Mouse (Mus musculus) brain, adult 2 months (tissue): Measurements from ENCODE around the gene Pp2d1.

Experiments
- DNase-seq: peaks from one replicate; pipeline ENCODE4 v3.0.0; 2011; ENCODE audit warnings: low read depth, low spot score

The Pp2d1 gene

DNA sequence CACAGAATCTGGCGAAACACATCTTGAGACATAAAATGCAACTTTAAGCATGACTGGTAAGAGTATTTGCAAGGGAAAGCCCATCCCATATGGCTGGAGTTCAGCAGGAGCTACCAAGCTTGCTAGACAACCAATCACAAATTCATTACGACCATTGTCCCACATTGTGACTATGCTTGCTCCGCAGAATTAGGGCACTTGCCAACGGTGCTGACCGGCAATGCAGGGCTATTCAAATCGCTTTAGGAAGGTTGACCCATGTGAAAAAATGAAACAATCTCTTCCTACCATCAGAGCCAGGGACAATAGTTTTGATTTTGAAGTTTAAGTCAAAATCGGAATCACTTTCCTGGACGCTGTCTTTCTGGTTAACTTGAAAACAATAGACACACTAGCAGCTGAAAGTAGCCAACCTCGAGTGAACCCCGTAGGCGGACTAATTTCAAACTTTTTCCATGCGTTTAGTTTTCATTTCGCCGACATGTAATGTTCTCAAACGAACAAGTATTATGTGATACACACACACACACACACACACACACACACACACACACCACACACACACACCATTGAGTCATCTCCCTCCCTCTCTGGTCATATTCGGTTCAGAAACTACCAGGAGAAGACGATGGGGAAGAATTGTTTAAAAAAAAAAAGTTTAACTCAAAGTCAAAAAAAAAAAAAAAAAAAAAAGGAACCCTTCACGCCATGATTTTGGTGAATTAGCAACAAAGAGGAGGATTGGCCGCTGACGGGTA is 27.1 kb upstream of the Pp2d1 start, which contains the start of gene Kat2b:
Gene Kat2b, plus strand, starts transcription at position 701 of the 758 bp plus-strand sequence.
- peak; percentile 86 for DNase-seq

DNA sequence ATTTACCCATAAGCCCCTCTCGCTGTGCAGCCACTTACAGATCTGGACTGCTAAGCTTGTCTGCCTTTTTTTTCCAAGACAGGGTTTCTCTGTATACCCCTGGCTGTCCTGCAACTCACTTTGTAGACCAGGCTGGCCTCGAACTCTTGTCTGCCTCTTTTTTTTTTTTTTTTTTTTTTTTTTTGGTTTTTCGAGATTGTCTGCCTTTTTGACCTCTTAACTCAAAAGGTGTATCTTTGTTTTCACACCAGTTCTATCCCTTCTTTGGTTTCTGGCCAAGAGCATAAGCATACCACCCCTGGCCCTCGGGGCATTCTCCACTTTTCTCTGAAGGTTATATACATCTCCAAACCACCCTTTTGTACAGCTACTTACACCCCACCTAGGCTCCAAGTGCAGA is 25.6 kb upstream of the Pp2d1 start:
- DNase-seq = no peak

- DNase-seq = no peak
Measured at GRCm38 (mm10) chr17:53561458-53562029, 22.3 kb upstream of the Pp2d1 start.

- DNase-seq = no peak
Measured at GRCm38 (mm10) chr17:53559646-53560045, 20.4 kb upstream of the Pp2d1 start.

DNA sequence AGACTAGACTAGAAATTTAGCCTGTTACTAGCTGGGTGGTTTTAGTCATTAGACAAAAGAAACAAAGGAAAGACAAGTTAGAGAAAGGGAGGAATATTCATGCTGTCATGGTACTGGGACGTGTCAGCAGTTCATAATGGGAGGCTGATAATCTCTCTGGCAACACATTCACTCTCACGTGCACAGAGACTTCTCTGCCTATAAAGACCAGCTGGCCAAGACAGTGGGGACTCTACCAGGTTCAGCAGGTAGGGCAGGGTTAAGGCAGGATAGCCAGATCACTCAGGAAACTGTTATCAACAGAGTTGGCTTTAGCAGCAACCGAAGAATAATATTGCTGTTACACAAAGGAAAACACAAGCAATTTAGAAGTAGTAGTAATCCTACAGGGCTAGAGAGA is 18.2 kb upstream of the Pp2d1 start:
- DNase-seq = no peak

GRCm38 (mm10) chr17:53554813-53555212 is 15.6 kb upstream of the Pp2d1 start:
- DNase-seq = no peak

DNA sequence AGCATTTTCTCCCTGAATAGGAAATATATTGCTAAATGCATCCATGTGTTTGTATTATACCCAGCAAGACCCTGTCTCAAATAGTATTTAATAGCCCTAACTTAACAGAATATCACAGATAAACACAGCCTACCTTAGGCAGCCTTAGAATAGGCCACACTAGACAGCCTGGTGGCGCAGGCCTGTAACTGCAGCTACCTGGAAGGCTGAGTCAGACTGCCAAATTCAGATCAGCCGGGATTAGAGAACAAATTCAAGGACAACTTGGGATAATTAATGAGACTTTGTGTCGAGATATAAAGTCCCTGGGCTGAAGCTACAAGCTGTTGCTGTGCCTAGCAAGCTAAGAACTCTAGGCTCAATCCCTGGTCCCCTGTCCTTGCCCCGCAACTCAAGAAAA is 14.8 kb upstream of the Pp2d1 start:
- peak; percentile 21 for DNase-seq

GRCm38 (mm10) chr17:53551306-53552299 is 12.4 kb upstream of the Pp2d1 start:
- DNase-seq = peak; percentile 29

DNA sequence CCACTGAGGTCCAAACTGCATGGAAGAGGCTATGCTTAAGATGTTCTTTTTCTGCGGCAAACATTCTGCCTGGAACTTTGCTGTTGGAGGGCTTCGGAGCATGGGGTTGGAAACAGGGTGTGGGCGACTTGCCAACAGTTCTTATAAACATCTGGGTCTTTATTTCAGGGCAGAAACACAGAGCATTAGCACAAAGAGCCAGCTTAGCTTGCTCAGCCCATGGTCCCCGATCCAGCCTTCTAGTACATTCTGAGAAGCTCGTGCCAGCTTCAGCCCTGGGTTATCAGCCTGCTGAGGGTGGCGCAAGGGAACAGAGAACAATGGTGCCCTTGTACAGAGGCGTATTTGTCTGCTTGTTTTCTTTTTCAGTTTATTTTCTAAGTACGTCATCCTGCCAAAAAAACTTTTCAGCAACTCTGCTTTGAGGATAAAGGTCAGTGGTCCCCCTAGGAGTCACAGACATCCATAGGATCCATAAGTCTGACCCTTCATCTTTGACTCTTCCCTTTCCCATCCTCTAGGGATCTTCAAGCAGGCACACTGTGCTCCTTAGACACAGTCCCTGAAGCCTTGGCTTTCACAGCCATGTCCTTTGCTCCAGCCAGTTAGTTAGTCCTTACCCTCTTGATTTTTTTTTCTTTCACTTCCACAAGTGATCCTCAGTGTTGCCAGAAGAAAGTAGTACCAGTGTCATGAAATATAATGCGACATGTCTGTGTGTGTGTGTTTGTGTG is 4.5 kb upstream of the Pp2d1 start:
- peak; percentile 89 for DNase-seq

DNA sequence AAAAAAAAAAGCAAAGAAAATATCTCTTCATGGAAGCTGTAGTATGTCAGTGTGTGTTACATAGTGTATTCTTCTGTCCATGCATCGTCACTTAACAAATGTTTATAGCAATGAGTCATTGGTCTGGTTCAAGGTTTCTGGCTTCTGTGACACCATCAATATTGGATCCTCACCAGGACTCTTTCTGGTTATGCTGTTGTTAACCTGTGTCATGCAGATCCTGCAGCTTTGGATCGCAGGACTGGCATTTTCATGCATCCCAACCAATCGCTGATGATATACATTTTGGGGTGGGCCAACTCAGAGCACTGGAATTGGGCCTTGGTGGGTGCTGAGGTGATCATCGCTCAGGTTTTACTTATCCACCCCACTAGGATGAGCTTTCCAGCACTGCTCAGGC is 3.3 kb upstream of the Pp2d1 start:
- DNase-seq = no peak

DNA sequence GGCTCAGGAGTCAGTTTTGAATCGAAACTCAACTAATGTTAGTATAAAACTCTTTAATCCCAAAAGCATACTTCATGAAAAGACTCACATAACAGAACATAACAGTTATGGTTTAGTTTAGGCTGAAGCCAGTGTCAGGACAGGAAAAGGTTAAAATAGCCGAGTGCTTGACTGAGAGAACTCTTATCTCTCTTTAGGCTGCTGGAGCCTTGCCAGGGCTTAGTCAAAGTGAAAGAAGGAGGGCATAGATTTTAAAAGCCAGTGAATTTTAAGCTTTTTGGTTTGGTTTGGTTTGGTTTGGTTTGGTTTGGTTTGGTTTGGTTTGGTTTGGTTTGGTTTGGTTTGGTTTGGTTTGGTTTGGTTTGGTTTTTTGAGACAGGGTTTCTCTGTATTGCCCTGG is 6.8 kb downstream of the Pp2d1 start:
- no peak for DNase-seq

DNA sequence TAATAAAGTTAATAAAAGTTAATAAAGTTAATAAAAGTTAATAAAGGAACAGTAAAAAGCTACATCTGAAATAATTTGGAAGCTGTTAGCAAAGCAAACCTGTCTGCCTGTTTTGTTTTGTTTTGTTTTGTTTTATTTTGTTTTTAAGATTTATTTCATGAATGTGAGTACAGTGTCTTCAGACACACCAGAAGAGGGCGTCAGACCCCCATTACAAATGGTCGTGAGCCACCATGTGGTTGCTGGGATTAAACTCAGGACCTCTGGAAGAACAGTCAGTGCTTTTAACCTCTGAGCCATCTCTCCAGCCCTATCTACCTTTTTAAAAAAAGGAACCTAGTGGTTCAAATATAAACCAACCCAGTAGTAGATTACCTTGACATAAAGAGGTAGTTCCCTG is 8.1 kb downstream of the Pp2d1 start:
- peak; percentile 29 for DNase-seq

DNA sequence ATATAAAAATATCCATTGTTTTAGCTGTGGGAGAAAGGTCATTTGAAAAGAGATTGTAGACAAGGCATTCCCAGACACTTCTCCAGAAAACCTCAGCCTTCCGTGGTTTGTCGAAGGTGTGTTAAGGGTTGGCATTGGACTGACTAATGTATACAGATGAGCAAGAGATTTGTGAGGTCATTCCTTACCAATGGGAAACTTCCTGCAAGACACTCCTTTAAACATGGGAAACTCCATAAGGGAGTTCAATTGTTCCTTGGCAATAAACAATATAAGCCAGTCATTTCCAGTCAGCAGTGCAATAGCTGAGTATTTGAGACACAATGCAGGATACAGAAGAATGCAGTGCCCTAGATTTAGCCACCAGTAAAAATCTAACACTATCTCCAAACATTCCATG is 11.2 kb downstream of the Pp2d1 start:
- DNase-seq = no peak

DNA sequence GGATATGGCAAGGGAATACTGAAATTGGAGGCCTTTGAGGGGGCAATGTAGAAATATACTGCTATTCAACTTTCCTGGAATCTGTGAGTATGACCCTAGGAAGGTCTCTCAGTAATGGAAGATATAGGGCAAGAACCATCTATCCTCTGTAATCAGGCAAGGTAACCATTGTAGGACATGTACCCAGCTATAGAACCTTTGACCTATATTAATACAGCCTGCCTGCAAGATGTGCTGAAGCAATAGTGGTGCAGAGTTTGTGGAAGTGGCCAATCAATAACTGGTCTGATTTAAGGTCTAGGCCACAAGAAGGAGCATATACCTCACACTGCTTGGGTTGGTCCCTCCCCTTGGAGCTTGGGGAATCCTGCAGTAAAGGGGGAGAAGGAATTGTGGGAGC is 18.7 kb downstream of the Pp2d1 start:
- DNase-seq = no peak

- DNase-seq = no peak
Measured at GRCm38 (mm10) chr17:53519364-53519763, 19.9 kb downstream of the Pp2d1 start.

DNA sequence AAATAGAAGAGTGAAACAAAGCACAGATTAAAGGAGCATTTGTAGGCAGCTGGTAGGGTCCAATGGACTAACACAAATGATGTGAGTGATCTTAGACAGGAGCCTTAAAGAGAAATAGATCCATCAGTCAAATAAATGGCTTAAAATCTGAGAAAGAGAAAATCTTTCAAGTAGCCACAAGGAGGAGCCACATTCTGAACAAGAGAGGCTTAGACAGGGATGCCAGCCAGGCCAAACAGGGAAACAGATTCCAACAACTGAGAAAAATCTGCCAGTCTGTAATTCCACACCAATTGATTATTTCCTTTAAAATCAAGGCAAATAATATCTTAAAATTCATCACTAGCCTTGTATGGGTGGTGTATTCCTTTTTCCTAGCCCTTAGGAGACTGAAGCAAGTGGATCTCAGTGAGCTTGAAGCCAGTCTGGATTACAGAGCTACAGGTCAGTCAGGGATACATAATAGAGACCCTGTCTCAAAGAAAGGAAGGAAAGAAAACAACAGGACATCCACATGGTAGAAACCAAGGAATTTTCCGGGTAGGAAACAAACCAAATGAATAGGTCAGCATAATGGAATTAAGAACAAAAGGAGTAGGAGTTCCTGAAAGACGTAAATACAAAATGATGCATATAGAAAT is 26.8 kb downstream of the Pp2d1 start:
- DNase-seq = peak; percentile 76

GRCm38 (mm10) chr17:53502966-53503365 is 36.3 kb downstream of the Pp2d1 start:
- DNase-seq = no peak

- DNase-seq = no peak
Measured at GRCm38 (mm10) chr17:53489007-53489378, 50.3 kb downstream of the Pp2d1 start.

- no peak for DNase-seq
Measured at GRCm38 (mm10) chr17:53488291-53489006, 50.8 kb downstream of the Pp2d1 start.

- no peak for DNase-seq
Measured at GRCm38 (mm10) chr17:53480433-53480832, 58.8 kb downstream of the Pp2d1 start.
